Mouse (Mus musculus) liver, postnatal 0 days (tissue): ENCODE data around the gene Nthl1.

Experiments used
- CTCF ChIP-seq: sonication (generic); IDR thresholded peaks from 2 replicates; pipeline ENCODE4 v1.5.1; 2016; ENCODE audit warnings: antibody characterized with exemption, low read depth
- EP300 ChIP-seq: IDR thresholded peaks from 2 replicates; pipeline ENCODE4 v1.6.1; 2016; ENCODE audit warnings: antibody characterized with exemption, low read depth, mild to moderate bottlenecking

DNA sequence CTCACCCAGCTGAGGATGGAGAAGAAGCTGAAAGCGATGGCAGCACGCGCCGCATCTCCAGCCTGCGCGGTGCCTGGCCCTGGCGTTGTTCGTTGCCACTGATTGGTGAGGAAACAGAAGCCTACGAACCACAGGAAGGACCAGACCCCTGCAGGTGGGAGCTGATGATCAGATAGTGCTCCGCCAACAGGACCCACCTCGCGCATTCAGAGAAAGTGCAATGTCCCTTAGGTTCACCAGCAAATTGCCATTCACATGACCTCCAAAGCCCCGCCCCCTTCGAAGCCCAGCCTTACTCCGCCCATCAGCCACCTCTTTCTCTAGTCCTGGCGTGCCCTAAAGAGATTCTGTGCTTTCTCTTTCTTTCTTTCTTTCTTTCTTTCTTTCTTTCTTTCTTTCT is 54.0 kb downstream of the Nthl1 start:
- no peak for TF ChIP-seq CTCF
- no peak for TF ChIP-seq EP300
